Mouse (Mus musculus) c-Kit-negative CD71-positive TER-119-positive erythroid progenitor cells, embryonic 14.5 days (primary cell): ENCODE results near the gene Wdr4.
"Not testable (repeated sequence)": the region's sequence is repeated elsewhere in the genome, so short reads cannot be mapped to it uniquely, and the experiment has no call there.

Source experiments
- DNase-seq: peaks from one replicate; pipeline ENCODE4 v3.0.0-alpha.2; 2013; ENCODE audit warnings: low read depth, low spot score

Wdr4 gene

DNA sequence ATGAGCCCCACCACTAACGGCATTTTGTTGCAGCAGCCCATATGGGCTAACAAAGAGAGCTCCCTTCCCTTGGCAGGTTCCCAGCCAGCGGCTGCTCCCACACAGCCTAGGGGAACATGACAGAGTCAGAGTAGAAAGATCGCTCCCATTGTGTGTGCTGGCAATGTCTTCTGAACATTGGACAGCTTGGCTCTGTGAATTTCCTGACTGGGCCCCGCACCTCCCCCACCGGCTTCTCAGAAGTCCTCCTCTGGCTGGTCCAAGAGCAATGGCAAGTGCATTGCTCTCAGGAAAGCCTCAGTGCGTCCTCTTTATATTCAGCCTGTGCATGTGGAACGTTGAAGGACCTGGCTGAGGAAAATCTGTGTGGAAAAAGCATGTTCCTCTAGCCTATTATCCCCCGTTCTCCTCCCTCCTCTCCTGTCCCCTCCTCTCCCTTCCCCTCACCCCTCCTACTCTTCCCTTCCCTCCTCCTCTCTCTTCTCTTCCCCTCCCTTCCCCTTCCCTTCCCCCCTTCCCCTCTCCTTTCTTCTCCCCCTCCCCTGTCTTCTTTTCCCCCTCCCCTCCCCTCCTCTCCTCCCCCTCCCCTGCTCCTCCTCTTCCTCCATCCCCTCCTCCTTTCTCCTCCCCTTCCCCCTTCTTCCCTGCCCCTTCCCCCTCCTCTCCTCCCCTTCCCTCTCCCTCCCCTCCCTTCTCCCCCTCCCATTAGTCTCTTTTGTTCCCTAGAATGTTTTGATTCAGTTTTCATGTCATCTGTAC lies 16.3 kb upstream of the Wdr4 start:
- DNase-seq, result no peak

GRCm38 (mm10) chr17:31535358-31535757 lies 15.6 kb upstream of the Wdr4 start:
- DNase-seq, result no peak

- not testable (repeated sequence) for DNase-seq
Observed at GRCm38 (mm10) chr17:31532331-31532730, 12.6 kb upstream of the Wdr4 start.

DNA sequence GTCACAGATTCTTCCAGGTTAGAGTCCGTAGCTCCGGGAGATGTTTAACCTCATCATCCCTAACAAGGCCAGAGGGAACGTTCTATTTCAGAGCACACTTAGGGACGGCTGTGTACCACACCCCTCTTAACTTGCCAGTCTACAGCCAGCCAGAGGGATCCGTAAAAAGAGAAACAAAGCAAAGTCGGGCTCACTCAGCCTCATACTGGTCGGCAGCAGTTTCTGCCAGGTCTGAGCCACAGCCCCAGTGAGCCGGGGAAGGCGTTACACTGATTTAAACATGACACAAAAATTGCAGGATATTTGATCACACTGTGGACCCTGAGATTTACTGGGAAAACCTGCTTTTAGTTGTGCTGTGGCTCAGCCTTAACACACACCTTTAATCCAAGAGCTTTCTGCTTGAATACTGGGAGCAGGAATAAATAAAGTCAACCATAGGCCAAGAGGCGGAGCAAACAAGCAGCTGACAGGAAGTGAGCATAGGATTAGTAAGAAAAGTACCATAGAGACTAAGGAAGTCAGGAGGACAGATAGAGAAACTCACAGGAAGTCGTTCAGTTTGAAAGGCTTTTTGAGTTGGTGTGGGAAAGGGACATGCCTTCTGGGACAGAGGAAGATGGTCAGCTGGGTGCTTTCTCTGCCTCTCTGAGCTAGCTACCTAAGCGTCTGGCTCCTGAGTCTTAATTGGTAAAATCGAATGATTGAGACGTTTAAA lies 11.8 kb upstream of the Wdr4 start:
- no peak for DNase-seq

GRCm38 (mm10) chr17:31529314-31529713 lies 9.5 kb upstream of the Wdr4 start:
- no peak for DNase-seq

DNA sequence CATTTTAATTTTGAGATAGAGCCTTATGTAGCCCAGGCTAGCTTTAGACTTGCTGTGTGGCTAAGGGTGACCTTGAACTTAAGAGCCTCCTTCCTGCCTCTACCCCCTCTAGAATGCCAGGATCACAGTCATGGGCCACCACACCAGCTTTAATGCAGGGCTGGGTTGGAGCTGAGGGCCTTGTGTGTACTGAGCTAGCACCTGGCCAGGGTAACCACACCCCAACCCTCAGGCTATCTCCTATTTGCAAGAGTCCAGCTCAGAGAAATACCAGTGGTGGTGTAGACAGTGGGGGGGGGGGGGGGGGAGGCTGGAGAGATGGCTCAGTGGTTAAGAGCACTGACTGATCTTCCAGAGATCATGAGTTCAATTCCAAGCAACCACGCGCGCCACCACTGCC lies 6.0 kb upstream of the Wdr4 start:
- DNase-seq, result no peak

- no peak for DNase-seq
Observed at GRCm38 (mm10) chr17:31525114-31525513, 5.3 kb upstream of the Wdr4 start.

GRCm38 (mm10) chr17:31521948-31522347 lies 2.2 kb upstream of the Wdr4 start:
- DNase-seq, result no peak

GRCm38 (mm10) chr17:31520895-31521294 lies 1.1 kb upstream of the Wdr4 start:
- DNase-seq, result no peak

GRCm38 (mm10) chr17:31519344-31519945 lies 335 bp downstream of the Wdr4 start:
- no peak for DNase-seq

DNA sequence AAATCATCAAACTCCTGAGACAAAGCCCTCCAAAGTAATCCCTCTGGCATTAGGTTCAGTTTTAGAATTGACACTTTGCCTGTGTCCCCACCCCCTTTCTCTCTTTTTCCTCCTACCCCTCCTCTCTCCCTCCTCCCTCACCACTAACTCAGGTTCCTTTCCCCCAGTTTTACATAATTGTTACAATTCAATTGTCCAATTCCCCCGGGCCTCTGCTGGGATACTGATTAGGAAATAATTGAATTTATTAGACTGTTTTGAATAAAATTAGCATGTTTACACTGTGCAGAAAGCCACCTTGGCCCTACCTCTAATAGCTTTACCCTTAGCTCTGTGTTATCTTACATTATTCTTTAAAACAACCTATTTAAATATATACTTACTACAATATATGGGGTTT lies 5.1 kb downstream of the Wdr4 start:
- DNase-seq, result no peak

- DNase-seq, result no peak
Observed at GRCm38 (mm10) chr17:31512593-31512992, 7.2 kb downstream of the Wdr4 start.

DNA sequence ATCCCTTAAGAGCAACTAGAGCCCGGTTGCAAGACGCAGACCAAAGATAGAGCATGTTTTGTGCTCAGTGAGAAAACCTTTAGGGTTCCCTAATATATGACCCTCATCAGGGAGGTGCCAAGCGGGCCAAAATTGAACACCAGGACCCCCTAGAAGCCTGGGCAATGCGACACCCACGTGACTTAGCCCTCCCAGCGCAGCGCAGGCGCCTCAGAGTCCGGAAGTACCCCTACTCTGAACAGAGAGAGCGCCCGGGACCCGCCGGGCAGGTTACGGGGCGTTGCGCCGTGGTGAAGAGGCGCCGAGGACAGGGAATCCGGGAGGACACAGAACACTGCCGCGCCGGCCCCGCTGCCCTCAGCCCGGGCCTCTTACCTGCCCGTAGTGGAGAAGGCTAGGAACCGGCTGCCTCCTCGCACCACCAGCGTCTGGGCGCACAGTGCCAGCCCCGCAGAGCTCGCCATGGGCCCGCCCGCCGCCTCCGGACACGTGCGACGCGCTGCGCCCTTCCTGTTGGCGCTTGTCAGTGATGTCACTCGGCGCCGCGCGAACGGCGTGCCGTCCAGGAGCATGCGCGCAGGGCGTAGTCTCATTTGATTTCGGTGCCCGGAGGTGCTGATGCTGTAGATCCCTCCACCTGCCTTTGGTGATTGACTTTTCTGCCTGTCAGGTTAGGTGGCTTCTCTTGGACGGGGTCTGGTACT lies 7.8 kb downstream of the Wdr4 start:
- DNase-seq, result peak; percentile 69

GRCm38 (mm10) chr17:31510944-31511343 lies 8.8 kb downstream of the Wdr4 start:
- no peak for DNase-seq

DNA sequence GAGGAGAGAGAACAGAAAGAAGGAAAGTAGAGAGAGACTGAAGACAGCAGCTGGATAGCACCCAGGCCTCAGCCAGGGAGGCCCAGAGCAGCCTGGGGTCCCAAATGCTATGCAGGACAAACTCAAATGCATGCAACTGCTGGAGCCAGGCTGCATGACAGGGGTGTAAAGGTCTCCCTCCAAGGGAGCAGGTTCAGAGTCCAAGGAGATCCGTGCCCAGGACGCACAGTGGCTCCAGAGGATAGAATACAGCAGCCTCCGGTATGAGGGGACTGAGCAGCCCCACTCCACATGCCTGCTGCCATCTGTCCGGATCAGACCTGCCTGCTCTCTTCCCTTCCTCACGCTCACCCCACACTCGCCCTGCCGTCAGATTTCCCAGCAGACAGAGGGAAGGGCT lies 13.5 kb downstream of the Wdr4 start:
- DNase-seq, result no peak

GRCm38 (mm10) chr17:31505013-31505412 lies 14.8 kb downstream of the Wdr4 start:
- no peak for DNase-seq

DNA sequence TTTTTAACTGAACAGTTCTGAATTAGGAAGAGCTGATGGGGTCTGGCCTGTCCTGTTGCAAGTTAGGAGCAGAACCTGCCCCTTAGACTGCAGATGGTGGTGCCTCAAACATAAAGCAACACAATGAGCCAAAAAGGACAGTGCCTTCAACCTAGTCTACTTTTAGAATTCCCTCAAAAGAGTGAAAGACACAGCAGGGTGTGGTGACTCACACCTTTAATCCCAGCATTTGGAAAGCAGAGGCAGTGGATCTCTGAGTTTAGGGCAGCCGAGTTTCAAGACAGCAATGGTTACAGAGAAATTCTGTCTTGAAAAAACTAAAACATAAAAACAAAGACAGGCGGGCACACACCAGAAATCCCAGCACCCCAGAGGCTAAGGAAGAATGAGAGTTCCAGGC lies 15.8 kb downstream of the Wdr4 start:
- no peak for DNase-seq

GRCm38 (mm10) chr17:31503337-31503736 lies 16.4 kb downstream of the Wdr4 start:
- no peak for DNase-seq

DNA sequence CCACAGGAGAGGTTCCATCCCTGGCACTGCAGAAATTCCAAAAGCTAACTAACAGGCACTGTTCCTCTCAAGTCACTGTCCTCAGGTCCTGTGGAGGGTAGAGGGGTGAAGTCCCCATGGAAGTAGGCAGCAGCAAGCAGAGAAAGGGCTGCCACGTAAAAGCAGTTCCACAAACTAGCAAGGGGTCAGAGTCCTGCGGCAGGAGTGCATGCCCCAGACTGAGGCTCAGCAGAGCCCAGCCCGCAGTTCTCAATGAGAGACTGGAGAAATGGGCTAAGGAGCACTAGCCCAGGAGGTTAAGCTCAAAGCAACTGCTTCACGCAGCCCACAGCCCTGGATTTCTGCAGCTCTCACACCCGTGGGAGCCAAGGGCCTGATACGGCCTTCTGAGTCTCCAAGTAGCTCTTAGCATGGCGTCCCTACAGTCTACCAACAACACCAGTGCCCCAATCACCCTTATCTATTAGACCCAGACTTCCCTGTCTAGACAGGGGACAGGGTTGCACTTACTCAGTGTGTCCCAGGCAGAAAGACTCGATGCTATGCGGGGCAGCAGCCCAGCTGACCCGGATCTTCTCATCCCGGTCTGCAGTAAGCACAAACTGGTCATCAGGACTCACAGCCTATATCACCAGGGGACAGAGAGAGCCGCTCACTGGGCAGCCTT lies 17.4 kb downstream of the Wdr4 start:
- no peak for DNase-seq

- no peak for DNase-seq
Observed at GRCm38 (mm10) chr17:31500908-31501307, 18.9 kb downstream of the Wdr4 start.

DNA sequence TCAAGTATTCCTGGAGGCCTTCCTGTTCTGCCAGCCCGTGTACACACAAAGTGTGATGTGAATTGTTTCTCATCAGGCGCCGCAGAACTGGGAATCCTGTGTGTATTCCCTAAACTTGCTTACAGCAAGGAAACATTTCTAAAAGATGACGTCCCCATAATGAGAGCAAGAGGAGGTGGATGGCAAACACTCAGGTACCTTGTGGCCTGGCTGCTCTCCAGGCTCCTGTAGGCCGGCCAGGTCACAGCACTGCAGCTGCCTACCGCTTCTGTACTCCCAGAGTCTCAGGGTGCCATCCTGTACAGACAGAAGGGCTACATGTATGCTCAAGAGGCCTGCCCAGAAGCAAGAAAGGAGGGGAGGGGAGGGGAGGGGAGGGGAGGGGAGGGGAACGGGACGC lies 19.4 kb downstream of the Wdr4 start:
- no peak for DNase-seq

DNA sequence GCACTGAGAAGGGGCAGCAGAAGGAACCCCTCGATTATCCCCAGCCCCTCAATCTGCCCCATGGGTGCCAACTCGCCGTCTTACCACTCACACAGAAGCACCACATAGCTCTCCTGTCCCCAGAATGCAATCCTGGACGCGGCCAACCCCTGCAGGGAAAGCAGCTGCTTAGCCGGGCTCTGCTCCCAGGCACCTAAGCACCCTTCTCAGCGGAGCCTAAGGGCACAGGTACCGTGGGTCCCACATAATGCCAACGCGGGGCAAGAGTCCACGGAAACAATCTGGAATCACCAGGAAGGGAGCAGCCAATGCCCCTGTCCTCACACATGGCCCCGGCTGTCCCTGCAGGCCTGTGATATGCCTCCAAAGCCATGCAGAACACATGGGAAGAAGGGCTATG lies 20.1 kb downstream of the Wdr4 start:
- no peak for DNase-seq
